Mouse (Mus musculus) gastrocnemius, adult 18-20 months (tissue): ENCODE data around the gene Sbsn. TPM values are rescaled to one million over a fixed set of nuclear protein-coding genes. Genes with fewer than 3 reads are reported as not detected.
"Not testable (repeated sequence)": the region's sequence is repeated elsewhere in the genome, so short reads cannot be mapped to it uniquely, and the experiment has no call there.

Source experiments
- DNase-seq: peaks from one replicate; pipeline ENCODE4 v3.0.0; 2021; ENCODE audit warnings: low spot score
- long read RNA-seq, 2 experiments: library from polyadenylated mRNA; stranded (forward); transcript quantifications; one replicate each; pipeline ENCODE4 v2.0.0; 2021
- total RNA-seq, 2 experiments: library from RNA; stranded (reverse); gene quantifications; 2 replicates each; pipeline ENCODE4 v1.2.3; 2021

Gene Sbsn
- total RNA-seq, result 1 to 10 TPM; 2.8 to 4.9 TPM
- long read RNA-seq, experiment 1, result 0 reads
- long read RNA-seq, experiment 2, result 0 reads

DNA sequence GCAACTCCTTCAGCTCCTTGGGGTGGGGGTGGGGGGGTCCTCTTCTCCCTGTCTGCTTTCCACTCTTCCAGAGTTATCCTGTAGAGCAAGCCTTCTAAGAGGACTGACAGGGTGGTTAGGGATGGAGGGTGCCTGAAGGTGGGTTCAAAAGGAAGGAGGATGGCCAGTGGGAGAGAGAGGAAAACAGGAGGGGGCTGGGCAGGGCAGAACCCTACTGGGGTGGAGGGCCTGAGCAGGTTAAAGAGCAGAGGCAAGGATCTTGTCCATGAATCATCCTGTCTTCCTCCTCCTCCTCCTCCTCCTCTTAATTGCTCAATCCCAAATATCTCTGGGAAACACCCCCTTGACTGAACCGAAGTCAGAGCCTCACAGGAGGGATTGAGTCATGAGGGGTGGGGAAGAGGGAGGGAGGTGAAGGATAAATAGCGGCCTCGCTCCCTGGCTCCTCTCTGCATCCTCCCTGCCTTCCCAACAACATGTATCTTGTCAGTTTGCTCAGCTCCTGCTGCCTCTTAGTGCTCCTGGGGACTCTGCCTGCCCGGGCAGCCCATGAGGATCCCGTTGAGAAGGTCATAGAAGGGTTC, at the start of gene Sbsn:
TSS of gene Sbsn (plus strand) at position 386 of the 584 bp plus-strand sequence.
- DNase-seq, result no peak

DNA sequence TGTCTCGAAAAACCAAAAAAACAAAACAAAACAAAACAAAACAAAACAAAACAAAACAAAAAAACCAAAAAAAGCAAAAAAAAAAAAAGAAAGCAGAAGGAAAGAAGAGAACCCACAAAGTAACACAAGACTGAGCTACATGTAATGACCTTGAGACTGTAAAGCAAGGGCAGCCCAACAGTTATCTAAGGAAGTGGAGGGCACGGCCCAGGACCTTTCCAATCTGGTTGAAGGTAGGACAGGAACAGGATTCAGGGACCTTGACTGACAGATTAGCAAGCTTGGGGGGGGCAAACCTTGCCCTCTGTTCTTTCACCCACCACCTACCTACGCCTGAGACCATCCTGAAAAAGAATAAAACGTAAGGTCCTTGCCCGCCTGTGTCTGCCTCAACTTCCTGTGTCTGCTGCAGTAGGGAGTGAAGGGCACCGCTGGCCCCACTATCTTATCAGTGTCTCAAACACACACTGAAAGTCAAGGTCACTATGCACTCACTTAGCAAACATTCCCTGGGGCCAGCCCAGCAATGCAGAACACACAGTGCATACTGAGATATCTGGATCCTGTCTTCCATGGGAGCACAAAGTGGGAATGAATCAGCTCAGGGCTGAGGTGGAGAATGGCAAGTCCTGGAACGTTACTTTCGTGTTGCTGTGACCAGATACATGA, 44.9 kb upstream of the Sbsn start:
- no peak for DNase-seq

DNA sequence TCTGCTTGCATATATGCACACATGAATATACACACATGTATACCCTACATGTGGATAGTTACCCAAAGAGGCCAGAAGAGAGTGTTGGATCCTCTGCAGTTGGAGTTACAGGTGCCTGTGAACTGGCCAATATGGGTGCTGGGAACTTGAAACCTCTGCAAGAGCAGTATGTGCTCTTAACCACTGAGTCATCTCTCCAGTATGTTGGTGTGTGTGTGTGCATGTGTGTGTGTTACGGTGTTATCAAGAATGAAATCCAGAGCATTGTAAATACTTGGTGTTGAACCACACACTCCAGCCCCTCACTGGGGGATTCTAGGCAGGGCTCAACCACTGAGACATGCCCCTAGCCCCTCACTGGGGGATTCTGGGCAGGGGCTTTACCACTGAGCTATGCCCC, 43.8 kb upstream of the Sbsn start:
- no peak for DNase-seq

DNA sequence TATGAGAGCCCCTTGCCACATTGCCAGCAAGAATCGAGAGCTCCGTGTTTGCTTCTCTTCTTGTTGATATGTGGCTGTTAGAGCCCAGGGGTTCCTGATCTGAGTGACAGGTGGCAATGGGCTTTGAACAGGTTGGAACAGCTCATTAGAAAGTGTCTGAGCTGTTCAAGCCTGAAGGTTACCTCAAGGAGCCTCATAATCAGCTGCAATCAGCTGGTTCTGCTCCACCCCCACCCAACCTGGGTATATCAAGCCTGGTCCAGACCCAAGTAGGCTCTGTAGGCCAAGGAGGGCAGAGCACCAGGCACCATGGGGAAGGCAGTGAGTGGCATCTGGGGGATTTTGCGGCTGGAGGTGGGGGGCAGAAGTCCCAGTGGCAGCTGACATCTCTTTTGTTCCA, 39.3 kb upstream of the Sbsn start, which contains the start of gene Atp4a:
TSS of gene Atp4a (plus strand) at position 268 of the 400 bp plus-strand sequence.
- DNase-seq, result no peak

DNA sequence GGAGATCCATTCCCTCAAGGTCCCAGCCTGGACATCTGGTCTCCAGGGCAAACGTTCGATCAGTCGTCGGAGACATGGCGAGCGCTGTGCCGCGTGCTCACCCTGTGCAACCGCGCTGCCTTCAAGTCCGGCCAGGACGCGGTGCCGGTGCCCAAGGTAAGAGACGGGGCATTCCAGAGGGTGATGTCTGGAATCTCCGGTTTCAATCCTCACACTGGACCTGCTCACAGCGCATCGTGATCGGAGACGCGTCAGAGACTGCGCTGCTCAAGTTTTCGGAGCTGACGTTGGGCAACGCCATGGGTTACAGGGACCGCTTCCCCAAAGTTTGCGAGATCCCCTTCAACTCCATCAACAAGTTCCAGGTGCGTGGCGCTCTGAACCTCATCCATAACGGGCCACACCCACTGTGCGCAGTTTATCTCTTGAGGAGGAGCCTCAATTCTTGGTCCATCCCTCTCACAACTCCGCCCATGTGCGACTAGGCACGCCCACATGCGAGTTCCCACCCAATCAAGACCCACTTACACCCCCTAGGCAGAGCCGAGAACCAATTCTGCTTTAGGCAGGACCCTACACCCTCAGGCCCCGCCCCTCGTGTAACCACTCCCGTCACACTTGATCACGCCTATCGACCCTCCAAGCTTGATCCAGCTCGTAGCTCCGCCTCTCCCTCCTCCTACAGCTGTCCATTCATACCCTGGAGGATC, 34.1 kb upstream of the Sbsn start:
- peak; percentile 54 for DNase-seq

DNA sequence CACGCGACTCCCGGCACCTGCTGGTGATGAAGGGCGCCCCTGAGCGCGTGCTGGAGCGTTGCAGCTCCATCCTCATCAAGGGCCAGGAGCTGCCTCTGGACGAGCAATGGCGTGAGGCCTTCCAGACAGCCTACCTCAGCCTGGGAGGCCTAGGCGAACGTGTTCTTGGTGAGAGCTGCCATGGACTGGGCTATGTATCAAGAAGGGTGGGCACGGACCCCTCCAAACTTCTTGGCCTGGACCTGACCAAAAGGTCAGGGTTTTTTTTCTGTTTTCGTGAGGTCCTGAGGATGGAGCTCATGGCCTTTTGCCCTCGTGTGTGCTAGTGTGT, 33.6 kb upstream of the Sbsn start:
- no peak for DNase-seq

DNA sequence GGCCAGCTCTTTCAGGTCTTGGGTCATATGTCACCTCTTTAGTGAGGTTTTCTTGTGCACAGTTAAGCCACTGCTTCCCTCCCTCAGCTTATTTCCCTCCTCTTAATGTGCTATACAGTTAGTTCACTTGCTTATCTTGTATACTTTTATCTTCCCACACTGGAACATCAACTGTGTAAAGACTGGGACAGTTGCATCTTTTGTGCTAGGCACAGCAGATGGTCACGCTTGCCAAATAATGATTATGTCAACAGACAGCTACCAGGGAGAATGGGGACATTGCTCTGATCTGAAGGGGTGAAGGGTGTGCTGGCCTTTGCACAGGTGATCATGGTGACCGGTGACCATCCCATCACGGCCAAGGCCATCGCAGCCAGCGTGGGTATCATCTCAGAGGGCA, 31.6 kb upstream of the Sbsn start:
- no peak for DNase-seq

DNA sequence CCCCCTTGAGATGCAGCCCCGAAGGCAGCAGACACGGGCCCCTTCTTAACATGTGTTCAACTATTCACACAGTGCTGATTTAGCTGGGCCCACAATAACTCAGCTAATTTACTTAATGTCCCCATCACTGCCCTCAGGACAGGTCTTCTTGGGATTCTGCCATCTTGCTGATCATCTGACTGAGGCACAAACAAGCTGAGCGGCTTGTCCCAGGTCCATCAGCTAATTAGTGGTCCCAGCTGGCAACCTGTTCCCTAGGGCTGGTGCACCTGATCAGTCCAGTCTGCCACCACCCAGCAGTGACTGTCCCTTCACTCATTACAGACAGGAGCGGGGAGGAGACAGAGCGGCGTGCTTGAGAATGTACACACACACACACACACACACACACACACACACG, 30.0 kb upstream of the Sbsn start:
- no peak for DNase-seq

DNA sequence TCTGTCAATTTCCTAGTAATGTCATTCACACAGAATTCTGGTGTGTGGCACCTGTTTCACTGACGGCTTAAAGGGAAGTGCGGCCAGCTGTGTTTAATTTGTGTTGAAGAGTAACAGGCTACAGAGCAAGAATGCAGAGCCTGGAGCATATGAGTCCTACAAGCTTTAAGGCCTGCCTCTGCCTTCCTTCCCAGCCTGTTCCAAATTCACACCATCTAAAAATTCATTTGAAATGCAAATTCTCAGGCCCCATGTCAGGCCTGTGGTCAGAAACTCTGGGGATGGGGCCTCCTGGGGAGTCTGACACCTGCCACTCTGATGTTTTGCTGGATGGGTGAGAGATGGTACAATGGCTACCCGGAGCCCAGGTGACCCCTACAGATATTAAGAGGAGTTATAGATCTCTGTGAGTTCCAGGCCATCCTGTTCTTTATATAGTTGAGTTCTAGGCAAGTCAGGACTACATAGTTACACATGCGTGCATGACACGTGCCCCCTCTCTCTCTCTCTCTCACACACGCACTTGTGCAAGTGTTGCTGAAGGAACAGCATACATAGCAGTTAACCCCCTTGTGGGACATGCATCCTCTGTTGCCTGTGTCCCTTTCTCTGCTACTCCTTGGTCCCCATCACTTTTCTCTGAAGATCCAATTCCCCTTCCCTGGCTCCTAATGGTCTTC, 27.9 kb upstream of the Sbsn start:
- DNase-seq, result no peak

DNA sequence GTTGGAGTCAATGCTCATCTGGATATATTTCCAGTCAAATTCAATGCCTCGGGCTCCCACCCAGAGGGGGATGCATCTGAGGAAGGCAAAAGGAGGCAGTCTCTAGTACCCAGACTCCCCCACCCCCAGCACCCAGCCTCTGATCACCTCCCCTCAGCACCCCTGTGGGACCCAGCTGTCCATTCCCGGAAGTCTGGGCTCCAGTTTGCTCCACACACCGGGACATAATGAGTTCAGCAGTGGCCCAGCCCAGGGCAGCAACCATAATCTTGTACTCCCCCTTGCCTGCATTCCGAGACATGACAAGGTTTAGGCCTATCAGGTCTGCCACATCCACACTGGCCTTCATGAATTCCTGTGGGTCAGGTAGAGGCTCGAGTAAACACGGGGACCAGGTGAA, 23.1 kb upstream of the Sbsn start:
- no peak for DNase-seq

DNA sequence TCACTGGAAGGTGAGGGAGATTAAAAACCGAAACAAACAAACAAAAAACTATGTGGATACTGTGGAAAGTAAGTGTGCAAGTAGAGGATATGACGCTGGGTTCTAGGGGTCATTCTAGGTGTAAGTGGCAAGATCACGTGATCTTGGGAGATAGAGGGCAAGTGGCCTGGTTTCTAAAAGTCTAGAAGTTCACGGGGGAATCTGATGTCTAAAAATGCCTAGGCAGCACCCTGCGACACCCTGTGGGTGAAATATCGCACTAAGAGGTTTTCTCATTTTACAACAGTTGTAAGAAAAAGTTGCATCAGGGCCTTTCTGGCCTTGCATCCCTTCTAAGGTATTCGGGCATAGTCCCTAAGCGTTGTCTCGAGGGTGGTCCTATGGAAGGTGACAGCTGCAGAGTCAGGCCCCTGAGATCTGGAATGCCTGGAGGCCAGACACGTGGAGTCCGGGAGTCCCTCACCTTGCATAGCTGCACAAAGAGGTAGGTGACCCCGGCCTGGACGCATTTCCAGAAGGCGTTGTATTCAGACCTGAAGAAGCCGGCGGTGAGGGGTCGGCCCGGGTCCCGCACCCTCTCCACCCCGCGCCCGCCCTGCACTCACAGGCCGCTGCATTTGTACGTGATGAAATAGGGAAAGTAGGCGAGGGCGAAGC, 22.4 kb upstream of the Sbsn start:
- no peak for DNase-seq

DNA sequence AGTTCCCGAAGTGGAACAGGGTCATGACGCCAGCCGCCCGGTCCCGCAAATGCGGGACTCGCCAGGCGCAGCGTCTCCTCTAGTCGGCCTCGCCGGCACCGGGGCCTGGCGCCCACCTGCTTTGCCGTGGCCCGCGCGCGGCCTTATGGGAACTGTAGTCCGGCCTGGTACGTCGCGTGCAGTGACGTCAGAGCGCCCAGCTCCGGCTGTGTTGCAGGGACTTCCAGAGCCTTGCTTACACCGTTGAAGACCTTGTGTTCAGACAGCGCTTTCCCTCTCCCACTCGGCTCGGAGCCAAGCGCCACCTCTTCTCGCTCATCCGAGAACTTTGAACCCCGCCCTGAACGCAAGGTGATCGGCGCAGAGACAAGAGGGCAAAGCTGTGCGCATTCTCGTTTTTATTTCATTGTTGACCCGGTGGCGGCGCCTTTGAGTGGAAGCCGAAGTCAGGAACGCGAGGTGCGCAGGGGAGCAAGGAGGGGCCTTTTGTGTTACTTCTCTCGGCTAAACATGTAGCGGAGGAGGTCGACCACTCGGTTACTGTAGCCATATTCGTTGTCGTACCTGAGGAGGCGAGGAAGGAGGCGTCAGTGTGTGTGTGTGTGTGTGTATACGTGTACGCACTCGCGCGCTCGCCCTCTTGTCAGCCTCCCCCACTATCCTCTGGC, 21.7 kb upstream of the Sbsn start, which contains the start of gene Tmem147:
TSS of gene Tmem147 (minus strand) at position 145 of the 668 bp plus-strand sequence.
- DNase-seq, result peak; percentile 95

DNA sequence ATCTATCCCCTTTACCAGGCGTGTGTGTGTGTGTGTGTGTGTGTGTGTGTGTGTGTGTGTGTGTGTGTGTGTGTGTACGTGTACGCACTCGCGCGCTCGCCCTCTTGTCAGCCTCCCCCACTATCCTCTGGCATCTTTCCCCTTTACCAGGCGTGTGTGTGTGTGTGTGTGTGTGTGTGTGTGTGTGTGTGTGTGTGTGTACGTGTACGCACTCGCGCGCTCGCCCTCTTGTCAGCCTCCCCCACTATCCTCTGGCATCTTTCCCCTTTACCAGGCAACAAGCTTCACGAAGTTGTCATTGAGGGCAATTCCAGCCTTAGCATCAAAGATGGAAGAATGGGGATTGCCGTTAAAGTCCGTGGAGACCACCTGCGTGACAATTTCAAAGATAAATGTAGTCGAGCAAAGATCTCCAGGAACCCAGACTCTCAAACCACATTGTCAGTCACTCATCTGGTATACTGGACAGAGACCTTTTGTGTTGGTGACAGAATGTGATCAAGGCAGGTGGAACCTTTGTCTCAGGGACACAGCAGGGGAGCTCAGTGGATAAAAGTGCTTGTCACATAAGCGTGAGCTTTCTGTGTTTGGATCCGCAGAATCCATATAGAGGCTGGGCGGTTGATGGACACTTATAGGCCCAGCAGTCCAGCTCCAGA, 21.1 kb upstream of the Sbsn start:
- not testable (repeated sequence) for DNase-seq

DNA sequence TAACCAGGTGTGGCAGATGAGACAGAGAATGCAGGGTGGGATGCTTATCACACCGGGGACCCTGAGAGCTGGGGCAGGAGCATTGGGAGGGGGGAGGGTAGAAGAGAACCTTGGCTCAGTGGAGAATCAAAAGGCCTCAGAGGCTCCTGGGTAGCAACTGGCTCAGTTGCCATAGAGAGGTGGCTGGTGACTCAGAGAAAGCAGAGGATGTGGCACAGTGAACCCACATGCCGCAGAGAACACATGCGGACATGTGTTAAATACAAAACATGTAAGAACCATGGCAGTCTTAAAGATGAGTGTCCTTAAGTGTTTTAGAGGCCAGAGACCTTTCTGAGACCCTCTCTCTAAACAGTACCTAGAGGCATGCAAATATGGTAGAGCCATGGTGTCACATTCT, 15.1 kb upstream of the Sbsn start:
- DNase-seq, result no peak

DNA sequence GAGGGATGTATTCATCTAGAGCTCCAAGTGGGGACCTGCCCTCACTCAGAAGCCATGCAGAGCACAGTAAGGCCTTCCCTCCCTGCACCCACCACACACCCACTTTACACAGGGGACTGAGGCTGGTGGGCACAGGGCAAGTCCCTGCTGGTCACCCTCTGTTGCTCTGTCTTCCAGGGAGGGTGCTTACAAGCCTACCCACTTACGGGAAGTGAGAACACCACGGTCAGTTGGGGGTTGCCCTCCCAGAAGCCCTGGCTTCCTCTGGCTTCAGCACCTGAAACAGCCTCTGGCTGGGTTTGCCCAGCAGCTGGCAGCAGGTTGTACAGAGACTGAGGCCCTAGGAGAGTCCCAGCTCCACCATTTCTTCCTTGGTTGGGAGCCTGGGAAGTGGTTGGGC, 8.7 kb upstream of the Sbsn start:
- not testable (repeated sequence) for DNase-seq

DNA sequence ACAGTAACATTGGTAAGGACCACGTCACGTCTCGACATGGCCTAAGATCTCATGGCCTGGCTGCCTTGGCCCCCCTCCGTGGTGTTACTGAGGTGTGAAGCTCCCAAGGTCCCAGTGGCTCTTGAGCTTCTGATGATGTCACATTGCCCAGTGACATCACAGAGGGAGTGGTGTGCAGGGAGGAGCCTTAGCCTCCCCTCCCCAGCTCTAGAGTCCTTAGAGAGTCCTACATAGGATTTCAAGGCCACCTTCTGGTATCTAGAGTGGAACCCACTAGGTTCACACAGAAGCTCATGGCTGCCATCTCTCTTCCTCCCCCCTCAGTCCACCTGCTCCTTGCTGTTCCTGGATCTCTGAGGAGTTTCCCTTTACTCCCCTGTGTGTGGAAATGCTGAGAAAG, 7.7 kb upstream of the Sbsn start, which contains the start of gene Gapdhs:
TSS of gene Gapdhs (minus strand) at position 65 of the 400 bp plus-strand sequence.
- DNase-seq, result not testable (repeated sequence)

DNA sequence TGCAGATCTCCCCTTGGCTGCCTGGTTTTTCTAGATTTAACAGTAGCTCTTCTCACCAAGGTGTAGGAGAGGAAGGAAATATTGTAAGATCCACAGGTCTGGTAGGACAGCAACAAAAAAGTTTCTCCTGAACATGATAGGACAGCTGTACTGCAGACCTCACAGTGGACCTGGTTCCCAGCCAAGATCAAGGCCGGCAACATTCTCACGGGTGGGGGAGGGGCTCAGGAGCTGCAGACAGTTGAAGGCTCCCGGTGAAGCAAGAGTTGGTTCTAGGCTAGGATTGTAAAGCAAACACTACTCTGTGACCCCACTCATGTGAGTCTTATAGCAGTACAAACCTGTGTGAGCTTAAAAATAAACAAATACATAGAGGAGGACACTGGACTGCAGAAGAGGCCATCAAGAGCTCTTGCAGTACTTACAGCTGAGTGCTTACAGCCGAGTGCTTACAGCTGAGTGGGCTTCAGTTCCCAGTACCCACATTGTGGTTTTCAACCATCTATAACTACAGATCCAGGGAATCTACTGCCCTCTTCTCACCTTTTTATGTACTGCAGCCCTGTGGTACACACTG, 7.2 kb upstream of the Sbsn start:
- no peak for DNase-seq

DNA sequence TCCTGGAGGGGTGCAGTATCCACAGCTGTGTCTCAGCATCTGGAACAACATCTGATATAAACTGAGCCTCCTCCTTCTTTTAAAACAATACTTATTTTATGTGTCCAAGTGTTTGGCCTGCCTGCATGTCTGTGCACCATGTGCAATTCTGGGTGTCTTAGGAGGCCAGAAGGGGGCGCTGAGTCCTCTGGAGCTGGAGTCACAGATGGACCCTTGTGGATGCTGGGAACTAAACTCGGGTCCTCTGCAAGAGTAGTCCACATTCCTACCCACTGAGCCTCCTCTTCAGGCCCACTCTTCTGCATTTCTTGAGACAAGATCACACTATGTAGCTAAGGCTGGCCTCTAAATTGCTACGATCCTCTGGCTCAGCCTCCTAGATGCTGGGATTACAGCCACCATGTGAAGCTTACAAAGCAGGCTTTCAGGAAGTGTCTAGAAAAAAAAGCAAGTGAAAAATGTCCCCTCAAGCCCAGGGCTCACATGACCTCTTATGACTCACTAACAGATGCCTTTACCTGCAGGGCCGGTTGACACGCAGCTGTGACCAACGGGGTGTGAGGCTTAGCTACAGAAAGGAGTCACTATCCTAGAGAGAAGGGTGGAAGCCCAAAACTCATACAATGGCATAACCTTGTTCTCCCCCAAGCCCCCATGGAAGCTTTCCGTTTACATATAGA, 3.6 kb upstream of the Sbsn start:
- no peak for DNase-seq

DNA sequence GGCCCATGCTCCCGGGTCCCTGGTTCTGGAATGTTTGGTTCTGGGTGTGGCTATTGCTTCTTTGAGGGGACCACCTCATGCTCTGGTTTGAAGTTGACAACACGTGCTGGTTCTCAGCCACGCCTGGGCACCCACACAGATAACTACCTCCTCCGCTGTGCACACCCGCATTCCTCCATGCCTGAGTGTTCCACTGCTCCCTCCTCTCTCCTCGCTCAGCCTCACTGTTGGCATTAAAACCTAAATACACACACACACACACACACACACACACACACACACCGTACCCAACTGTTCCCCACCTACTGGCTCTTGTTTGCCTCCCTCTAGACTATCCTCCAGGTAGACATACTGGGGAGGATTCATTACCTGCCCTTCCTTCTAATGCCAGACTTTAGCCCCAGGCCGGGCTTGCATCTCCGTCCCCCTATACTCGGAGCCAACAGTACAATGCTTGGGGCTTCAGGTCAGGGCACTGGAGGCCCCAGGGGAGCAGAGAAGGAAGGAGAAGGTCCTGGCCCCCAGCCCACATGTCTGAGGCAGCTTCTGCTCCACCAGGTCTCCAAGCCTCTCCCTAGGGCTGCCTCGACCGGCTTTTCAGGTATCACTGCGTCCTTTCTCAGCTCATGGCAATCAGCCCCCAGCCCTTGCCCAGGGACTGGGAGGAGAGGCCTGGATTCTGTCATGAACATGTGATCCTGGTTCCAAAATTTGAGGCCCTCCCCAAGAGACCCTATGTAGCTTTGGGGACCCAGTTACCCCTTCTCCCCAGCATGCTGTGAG, 1.3 kb upstream of the Sbsn start:
- no peak for DNase-seq
